Mouse (Mus musculus): ENCODE data around the gene Krtap1-3.

The Krtap1-3 gene

GRCm38 (mm10) chr11:99556195-99556594 lies 34.9 kb downstream of the Krtap1-3 start:
- H3K4me1 ChIP-seq (replicated peaks; ENCODE audit: low read depth, low read length): no peaks in the 10 kb centered on the region
- no peak overlapping the region for H3K4me3 ChIP-seq (replicated peaks; ENCODE audit: low read length)
- no peaks in the 10 kb centered on the region for H3K9me3 ChIP-seq (ENCODE audit: low read length)
- no peaks in the 10 kb centered on the region for H3K27me3 ChIP-seq (ENCODE audit: insufficient read depth, low read length)
- no peaks in the 10 kb centered on the region for H3K36me3 ChIP-seq (ENCODE audit: insufficient read depth, low read length)
- TF ChIP-seq CTCF (conservative IDR thresholded peaks at IDR 0.05; ENCODE audit: low read length) (no peak), POU5F1 (IDR thresholded peaks at IDR 0.05; ENCODE audit: borderline replicate concordance, low read length) (no peak), NANOG (IDR thresholded peaks at IDR 0.05; ENCODE audit: borderline replicate concordance, low read length) (no peak)

- TF ChIP-seq POU5F1 (IDR thresholded peaks at IDR 0.05; ENCODE audit: borderline replicate concordance, low read length) (no peak), NANOG (IDR thresholded peaks at IDR 0.05; ENCODE audit: borderline replicate concordance, low read length) (no peak), CTCF (conservative IDR thresholded peaks at IDR 0.05; ENCODE audit: low read length) (no peak)
- no peaks in the 10 kb centered on the region for H3K9me3 ChIP-seq (ENCODE audit: low read length)
- H3K27me3 ChIP-seq (ENCODE audit: insufficient read depth, low read length): no peaks in the 10 kb centered on the region
- no peaks in the 10 kb centered on the region for H3K4me1 ChIP-seq (replicated peaks; ENCODE audit: low read depth, low read length)
- H3K36me3 ChIP-seq (ENCODE audit: insufficient read depth, low read length): no peaks in the 10 kb centered on the region
- no peak within 1 kb of the TSS for H3K4me3 ChIP-seq (replicated peaks; ENCODE audit: low read length)
These were observed 40.4 kb downstream of the Krtap1-3 start, which contains the start of gene Krtap3-3 for GRCm38 (mm10) chr11:99550765-99551164. Krtap3-3 (minus strand) TSS chr11:99550865.

- Histone ChIP-seq H3K27me3 (ENCODE audit: insufficient read depth, low read length) (peaks cover under 1% of the 10 kb centered on the region; the same call in 1 of the 2 replicates), H3K9me3 (ENCODE audit: low read length) (no peaks in the 10 kb centered on the region), H3K4me3 (replicated peaks; ENCODE audit: low read length) (no peak overlapping the region), H3K36me3 (ENCODE audit: insufficient read depth, low read length) (no peaks in the 10 kb centered on the region), H3K4me1 (replicated peaks; ENCODE audit: low read depth, low read length) (no peaks in the 10 kb centered on the region)
- TF ChIP-seq CTCF (conservative IDR thresholded peaks at IDR 0.05; ENCODE audit: low read length): peak; percentile 25
- TF ChIP-seq POU5F1 (IDR thresholded peaks at IDR 0.05; ENCODE audit: borderline replicate concordance, low read length): no peak
- TF ChIP-seq NANOG (IDR thresholded peaks at IDR 0.05; ENCODE audit: borderline replicate concordance, low read length): no peak
These were observed 43.2 kb downstream of the Krtap1-3 start for GRCm38 (mm10) chr11:99547892-99548291.

Measured in E14TG2a.4 (cell line).